Mouse (Mus musculus) hindbrain, embryonic 12.5 days (tissue): ENCODE data around the gene Yeats2. TPM values are rescaled to one million over a fixed set of nuclear protein-coding genes. Genes with fewer than 3 reads are reported as not detected.

Source experiments
- ATAC-seq: fragments of 200-750 bp; cut with Nextera tagmentation; 2 replicates; pipeline ENCODE4 v1.8.0; 2017; ENCODE audit warnings: moderate TSS enrichment; ENCODE audit not compliant: low FRiP score
- H3K27ac ChIP-seq: fragments of 300-500 bp; sonication (generic); 2 replicates; pipeline ENCODE4 v1.5.1; 2016; ENCODE audit warnings: mild to moderate bottlenecking
- H3K27me3 ChIP-seq: fragments of 300-500 bp; sonication (generic); 2 replicates; pipeline ENCODE4 v1.6.1; 2016; ENCODE audit warnings: mild to moderate bottlenecking
- H3K36me3 ChIP-seq: fragments of 300-500 bp; sonication (generic); 2 replicates; pipeline ENCODE4 v1.6.1; 2016; ENCODE audit warnings: mild to moderate bottlenecking
- H3K4me1 ChIP-seq: fragments of 300-500 bp; sonication (generic); 2 replicates; pipeline ENCODE4 v1.6.1; 2016
- H3K4me2 ChIP-seq: fragments of 300-500 bp; sonication (generic); replicated peaks from 2 replicates; pipeline ENCODE4 v1.6.1; 2016; ENCODE audit warnings: mild to moderate bottlenecking
- H3K4me3 ChIP-seq: fragments of 300-500 bp; sonication (generic); 2 replicates; pipeline ENCODE4 v1.5.1; 2016; ENCODE audit warnings: mild to moderate bottlenecking
- H3K9ac ChIP-seq: fragments of 300-500 bp; sonication (generic); 2 replicates; pipeline ENCODE4 v1.6.1; 2016; ENCODE audit warnings: mild to moderate bottlenecking, moderate library complexity
- H3K9me3 ChIP-seq: fragments of 300-500 bp; sonication (generic); replicated peaks from 2 replicates; pipeline ENCODE4 v1.6.1; 2016; ENCODE audit warnings: mild to moderate bottlenecking
- WGBS: fragments of 180-500 bp; shearing (Covaris S2); methylation state at CpG from one replicate; pipeline ENCODE4 v1.1.7; 2016; 5-methylcytosine and 5-hydroxymethylcytosine counted together
- polyA plus RNA-seq: library from polyadenylated mRNA; unstranded; fragments of >200 nt; fragmentation: Nextera tagmentation; extraction: Ambion mirVana; gene quantifications from 2 replicates; pipeline ENCODE4 v1.2.1, GENCODE M21; 2016

The Yeats2 gene
- polyA plus RNA-seq, 1 experiment from 2014 or later: 46.3 TPM

DNA sequence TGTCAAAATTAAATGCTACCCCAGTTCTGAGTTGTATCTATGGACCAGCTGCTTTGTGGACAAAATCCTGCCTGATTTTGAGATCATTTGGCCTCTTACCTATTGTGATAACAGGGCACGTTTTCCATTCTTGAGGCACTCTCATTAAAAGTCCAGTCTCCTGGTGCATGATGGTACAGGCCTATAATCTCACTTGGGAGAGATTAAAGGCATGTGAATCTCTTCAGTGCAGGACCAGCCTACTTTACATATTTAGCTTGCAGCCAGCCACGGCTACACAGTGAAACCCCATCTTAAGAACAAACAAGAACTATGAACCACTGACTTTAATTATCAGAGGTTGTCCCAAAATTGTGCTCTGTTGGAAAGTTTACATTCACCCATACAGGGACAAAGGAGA lies 10.5 kb upstream of the Yeats2 start:
- Histone ChIP-seq H3K36me3 (peaks cover 14% of the 10 kb centered on the region), H3K9ac (no peak overlapping the region), H3K4me1 (no peaks in the 10 kb centered on the region), H3K4me2 (no peak overlapping the region), H3K27ac (no peak overlapping the region), H3K9me3 (no peaks in the 10 kb centered on the region), H3K27me3 (no peaks in the 10 kb centered on the region), H3K4me3 (no peak overlapping the region)
- 62% methylated on average over 2 of the region's 2 CpGs for WGBS
- no peak for ATAC-seq

DNA sequence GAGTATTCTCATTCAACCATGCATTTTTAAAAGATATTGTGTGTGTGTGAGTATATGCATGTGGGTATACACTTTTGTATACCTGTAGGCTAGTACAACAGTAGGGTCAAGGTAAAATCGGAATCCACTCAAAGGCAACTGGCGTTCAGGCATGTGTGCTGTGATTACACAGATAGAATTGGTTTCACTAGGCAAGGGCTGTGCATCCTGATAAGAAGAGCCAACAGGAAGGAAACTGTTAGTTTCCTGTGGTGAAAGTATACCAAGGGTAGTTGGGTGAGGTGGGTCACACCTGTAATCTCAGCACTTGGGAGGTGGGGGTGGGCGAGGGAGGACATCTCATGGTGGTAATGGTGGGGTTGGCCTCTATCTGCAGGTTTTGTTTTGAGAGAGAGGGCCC lies 3.7 kb downstream of the Yeats2 start:
- Histone ChIP-seq H3K4me3 (no peak overlapping the region), H3K4me2 (no peak overlapping the region)
- 92% methylated on average over 3 of the region's 3 CpGs for WGBS

DNA sequence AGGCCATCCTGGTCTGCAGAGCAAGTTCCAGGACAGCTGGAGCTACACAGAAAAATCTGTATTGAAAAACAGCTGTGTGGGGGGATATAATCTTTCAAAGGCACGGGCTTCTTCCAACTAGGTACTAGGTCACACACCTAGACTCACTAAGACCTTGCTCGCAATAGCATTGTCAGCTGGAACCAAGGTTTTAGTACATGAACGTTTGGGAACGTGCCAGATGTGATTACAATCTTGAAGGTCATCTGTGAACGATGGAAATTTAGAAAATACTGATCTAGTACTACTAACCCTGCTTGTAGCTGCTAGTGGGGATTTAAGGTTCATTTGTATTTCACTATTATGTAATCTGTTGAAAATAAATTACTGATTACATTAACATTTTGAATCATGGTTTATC lies 11.1 kb downstream of the Yeats2 start:
- H3K4me3 ChIP-seq: no peak overlapping the region
- H3K27ac ChIP-seq: no peak overlapping the region
- H3K36me3 ChIP-seq: peaks cover 30% of the 10 kb centered on the region
- H3K9ac ChIP-seq: no peak overlapping the region
- no peak for ATAC-seq
- H3K9me3 ChIP-seq: no peaks in the 10 kb centered on the region
- 93% methylated on average over 5 of the region's 5 CpGs for WGBS
- H3K4me1 ChIP-seq: no peaks in the 10 kb centered on the region
- H3K4me2 ChIP-seq: no peak overlapping the region
- no peaks in the 10 kb centered on the region for H3K27me3 ChIP-seq

More for the DNA sequence above, 3.7 kb downstream of the Yeats2 start:
- H3K4me1 ChIP-seq: peaks cover 15% of the 10 kb centered on the region
- peaks cover 3% of the 10 kb centered on the region; the same call in 1 of the 2 replicates for H3K36me3 ChIP-seq
- no peak for ATAC-seq
- no peaks in the 10 kb centered on the region for H3K27me3 ChIP-seq
- no peaks in the 10 kb centered on the region for H3K9me3 ChIP-seq
- no peak overlapping the region for H3K27ac ChIP-seq
- no peak overlapping the region for H3K9ac ChIP-seq

GRCm38 (mm10) chr16:20153742-20154141 lies 12.9 kb downstream of the Yeats2 start:
- Histone ChIP-seq H3K9ac (no peak overlapping the region), H3K4me3 (no peak overlapping the region), H3K27ac (no peak overlapping the region), H3K4me1 (no peaks in the 10 kb centered on the region), H3K27me3 (no peaks in the 10 kb centered on the region), H3K4me2 (no peak overlapping the region), H3K36me3 (peaks cover 41% of the 10 kb centered on the region), H3K9me3 (no peaks in the 10 kb centered on the region)
- 77% methylated on average over 3 of the region's 3 CpGs for WGBS
- ATAC-seq: no peak

GRCm38 (mm10) chr16:20160130-20160529 lies 19.3 kb downstream of the Yeats2 start:
- Histone ChIP-seq H3K27ac (no peak overlapping the region), H3K9me3 (0 out of 2 replicates have a peak, but pooled peaks cover under 1% of the 10 kb centered on the region), H3K9ac (no peak overlapping the region), H3K4me3 (no peak overlapping the region), H3K4me2 (no peak overlapping the region), H3K27me3 (no peaks in the 10 kb centered on the region), H3K36me3 (peaks cover 78% of the 10 kb centered on the region), H3K4me1 (no peaks in the 10 kb centered on the region)
- ATAC-seq: no peak
- WGBS: 83% methylated on average over 2 of the region's 2 CpGs

DNA sequence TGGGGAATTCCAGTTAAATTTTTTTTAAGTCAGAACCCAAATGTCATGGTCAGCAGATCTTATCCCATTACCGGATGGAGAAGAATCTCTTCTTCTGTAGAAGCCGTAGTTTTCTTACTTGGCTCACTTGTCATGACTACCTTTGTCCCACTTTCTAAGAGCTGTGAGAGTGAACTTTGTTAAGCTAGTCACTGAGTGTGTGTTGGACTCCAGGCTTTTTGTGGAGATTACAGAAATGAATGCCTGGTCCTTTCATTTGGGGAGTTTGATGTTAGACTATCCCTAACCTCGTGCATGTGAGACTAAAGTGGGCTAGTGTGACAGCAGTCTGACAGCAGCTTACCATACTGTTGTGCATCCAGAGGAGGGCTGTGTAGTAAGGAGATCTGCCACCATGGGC lies 28.2 kb downstream of the Yeats2 start:
- H3K27me3 ChIP-seq: no peaks in the 10 kb centered on the region
- 89% methylated on average over 3 of the region's 3 CpGs for WGBS
- H3K4me1 ChIP-seq: no peaks in the 10 kb centered on the region
- no peak overlapping the region for H3K4me3 ChIP-seq
- H3K9ac ChIP-seq: no peak overlapping the region
- H3K4me2 ChIP-seq: no peak overlapping the region
- H3K36me3 ChIP-seq: peaks cover 80% of the 10 kb centered on the region
- peaks cover 8% of the 10 kb centered on the region; the same call in 1 of the 2 replicates for H3K9me3 ChIP-seq
- ATAC-seq: no peak
- no peak overlapping the region for H3K27ac ChIP-seq

DNA sequence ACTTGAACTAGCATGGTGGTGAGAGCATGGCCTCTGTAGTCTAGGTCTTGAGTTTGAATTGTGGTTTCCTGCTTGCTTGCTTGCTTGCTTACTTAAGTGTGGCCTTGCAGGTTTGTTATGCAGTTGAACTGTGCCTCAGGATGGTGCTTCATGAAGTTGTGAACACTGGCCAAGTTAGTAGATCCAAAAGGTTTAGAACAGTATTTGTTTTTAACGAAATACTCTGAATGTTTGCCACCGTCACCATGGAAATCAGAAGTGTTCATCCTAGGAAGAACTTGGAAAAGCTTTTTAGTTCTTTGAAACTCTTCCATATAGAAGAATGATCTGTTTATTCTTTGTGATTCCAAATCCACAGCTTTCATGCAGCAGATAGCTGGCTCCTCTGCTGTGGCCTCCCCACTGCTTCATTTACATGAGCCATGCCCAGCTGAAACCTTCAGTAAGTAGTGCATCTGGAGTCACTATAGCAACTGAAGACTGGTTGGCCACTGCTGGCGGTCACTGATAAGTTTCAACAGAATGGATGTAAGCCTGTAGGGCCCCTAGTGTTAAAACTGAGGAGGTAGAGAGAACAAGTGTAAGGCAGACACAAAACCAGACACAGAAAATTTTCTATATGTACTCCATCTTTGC lies 28.7 kb downstream of the Yeats2 start:
- ATAC-seq: no peak
- Histone ChIP-seq H3K27me3 (no peaks in the 10 kb centered on the region), H3K9me3 (peaks cover 8% of the 10 kb centered on the region; the same call in 1 of the 2 replicates), H3K4me1 (no peaks in the 10 kb centered on the region), H3K9ac (no peak overlapping the region), H3K4me3 (no peak overlapping the region), H3K27ac (no peak overlapping the region; the same call in 1 of the 2 replicates), H3K4me2 (no peak overlapping the region), H3K36me3 (peaks cover 81% of the 10 kb centered on the region)
- 81% methylated on average over 3 of the region's 3 CpGs for WGBS

- no peaks in the 10 kb centered on the region for H3K27me3 ChIP-seq
- no peak overlapping the region for H3K9ac ChIP-seq
- WGBS: 86% methylated on average over 23 of the region's 23 CpGs
- H3K4me3 ChIP-seq: no peak overlapping the region
- H3K4me2 ChIP-seq: no peak overlapping the region
- H3K9me3 ChIP-seq: no peaks in the 10 kb centered on the region
- ATAC-seq: no peak
- H3K27ac ChIP-seq: no peak overlapping the region
- no peaks in the 10 kb centered on the region for H3K4me1 ChIP-seq
- peaks cover 62% of the 10 kb centered on the region for H3K36me3 ChIP-seq
Observed at GRCm38 (mm10) chr16:20179406-20180175, 38.7 kb downstream of the Yeats2 start.

GRCm38 (mm10) chr16:20185368-20185767 lies 44.5 kb downstream of the Yeats2 start:
- no peaks in the 10 kb centered on the region for H3K4me1 ChIP-seq
- no peak overlapping the region for H3K27ac ChIP-seq
- H3K9me3 ChIP-seq: no peaks in the 10 kb centered on the region
- H3K36me3 ChIP-seq: peaks cover 62% of the 10 kb centered on the region
- 76% methylated on average over 2 of the region's 2 CpGs for WGBS
- no peak overlapping the region for H3K9ac ChIP-seq
- no peaks in the 10 kb centered on the region for H3K27me3 ChIP-seq
- ATAC-seq: no peak
- H3K4me3 ChIP-seq: no peak overlapping the region
- H3K4me2 ChIP-seq: no peak overlapping the region

DNA sequence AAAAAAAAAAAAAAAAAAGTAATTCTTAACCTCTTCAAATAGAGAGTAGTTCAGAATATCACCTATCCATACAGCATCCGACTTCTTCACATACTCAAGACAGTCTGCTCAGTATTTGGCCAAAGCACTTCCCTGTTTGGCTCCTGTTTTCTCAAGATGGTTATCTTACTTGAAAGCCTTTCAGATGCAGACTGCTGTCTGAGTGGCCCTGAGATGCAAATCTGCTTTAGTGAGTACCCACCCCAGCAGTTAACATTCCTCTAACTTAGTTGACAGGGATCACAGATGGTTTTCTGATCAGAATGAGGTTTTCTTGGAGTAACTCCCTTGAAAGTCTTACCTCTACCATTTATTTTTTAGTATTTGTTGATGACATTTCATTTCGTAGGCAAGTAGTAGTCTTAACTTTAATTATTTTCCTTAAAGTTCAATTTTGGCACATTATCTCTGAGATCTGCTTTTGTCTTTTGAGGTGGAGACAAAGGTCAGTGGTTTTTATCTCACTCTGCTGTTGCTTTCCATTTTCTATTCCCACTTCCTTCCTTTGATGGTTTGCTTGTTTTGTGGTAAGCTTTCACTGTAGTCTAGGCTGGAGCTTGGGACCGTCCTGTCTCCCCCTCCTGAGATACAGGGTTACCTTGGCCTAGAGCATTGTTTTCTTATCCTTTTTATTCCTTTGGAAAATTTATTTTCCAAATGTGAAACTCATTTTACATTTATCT lies 50.5 kb downstream of the Yeats2 start:
- peaks cover 81% of the 10 kb centered on the region for H3K36me3 ChIP-seq
- H3K4me1 ChIP-seq: no peaks in the 10 kb centered on the region
- no peaks in the 10 kb centered on the region for H3K27me3 ChIP-seq
- no peak overlapping the region for H3K27ac ChIP-seq
- no peak overlapping the region for H3K9ac ChIP-seq
- no peak overlapping the region for H3K4me3 ChIP-seq
- H3K4me2 ChIP-seq: no peak overlapping the region
- WGBS: 91% methylated on average over 3 of the region's 3 CpGs
- no peak for ATAC-seq
- no peaks in the 10 kb centered on the region for H3K9me3 ChIP-seq

DNA sequence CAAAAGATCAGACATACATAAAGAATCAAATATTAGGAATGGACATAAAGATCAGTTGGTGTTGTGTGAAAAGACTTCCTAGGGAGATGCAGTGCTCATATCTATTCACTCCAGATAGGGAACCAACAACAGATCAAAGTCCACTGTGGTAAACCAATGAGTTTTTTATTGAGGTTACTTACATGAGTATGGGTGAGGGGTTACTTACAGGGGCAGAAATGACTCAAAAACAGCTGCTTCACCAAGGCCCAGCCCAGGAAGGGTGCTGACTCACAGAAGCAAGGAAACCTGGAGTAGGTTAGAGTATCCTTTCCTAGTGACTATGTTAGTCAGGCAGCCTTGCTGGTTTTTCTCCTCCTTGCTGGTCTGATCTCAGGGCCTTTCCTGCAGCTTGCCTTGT lies 51.2 kb downstream of the Yeats2 start:
- H3K4me3 ChIP-seq: no peak overlapping the region
- no peak for ATAC-seq
- no peak overlapping the region for H3K9ac ChIP-seq
- no peak overlapping the region for H3K27ac ChIP-seq
- no peaks in the 10 kb centered on the region for H3K4me1 ChIP-seq
- peaks cover 80% of the 10 kb centered on the region for H3K36me3 ChIP-seq
- no peak overlapping the region for H3K4me2 ChIP-seq
- no peaks in the 10 kb centered on the region for H3K27me3 ChIP-seq
- H3K9me3 ChIP-seq: no peaks in the 10 kb centered on the region

- Histone ChIP-seq H3K4me2 (no peak overlapping the region), H3K36me3 (peaks cover 82% of the 10 kb centered on the region), H3K4me3 (no peak overlapping the region), H3K27me3 (no peaks in the 10 kb centered on the region), H3K27ac (no peak overlapping the region), H3K4me1 (no peaks in the 10 kb centered on the region), H3K9ac (no peak overlapping the region), H3K9me3 (no peaks in the 10 kb centered on the region)
- 96% methylated on average over 3 of the region's 3 CpGs for WGBS
- no peak for ATAC-seq
Observed at GRCm38 (mm10) chr16:20195546-20195945, 54.7 kb downstream of the Yeats2 start.
